Mouse (Mus musculus) gastrocnemius, adult 8-10 months (tissue): ENCODE measurements around the gene Cryba4. TPM values are rescaled to one million over a fixed set of nuclear protein-coding genes. Genes with fewer than 3 reads are reported as not detected.

ENCODE experiments used
- DNase-seq, 2 experiments: peaks; one replicate each; pipeline ENCODE4 v3.0.0; 2022; ENCODE audit warnings: low spot score in 2 of 2
- total RNA-seq, 4 experiments: library from RNA; stranded (reverse); gene quantifications; 2 replicates each; pipeline ENCODE4 v1.2.4; 2022

Cryba4 gene
- total RNA-seq, 4 experiments from 2014 or later: 0.40 to 0.58 TPM; not detected in 2

DNA sequence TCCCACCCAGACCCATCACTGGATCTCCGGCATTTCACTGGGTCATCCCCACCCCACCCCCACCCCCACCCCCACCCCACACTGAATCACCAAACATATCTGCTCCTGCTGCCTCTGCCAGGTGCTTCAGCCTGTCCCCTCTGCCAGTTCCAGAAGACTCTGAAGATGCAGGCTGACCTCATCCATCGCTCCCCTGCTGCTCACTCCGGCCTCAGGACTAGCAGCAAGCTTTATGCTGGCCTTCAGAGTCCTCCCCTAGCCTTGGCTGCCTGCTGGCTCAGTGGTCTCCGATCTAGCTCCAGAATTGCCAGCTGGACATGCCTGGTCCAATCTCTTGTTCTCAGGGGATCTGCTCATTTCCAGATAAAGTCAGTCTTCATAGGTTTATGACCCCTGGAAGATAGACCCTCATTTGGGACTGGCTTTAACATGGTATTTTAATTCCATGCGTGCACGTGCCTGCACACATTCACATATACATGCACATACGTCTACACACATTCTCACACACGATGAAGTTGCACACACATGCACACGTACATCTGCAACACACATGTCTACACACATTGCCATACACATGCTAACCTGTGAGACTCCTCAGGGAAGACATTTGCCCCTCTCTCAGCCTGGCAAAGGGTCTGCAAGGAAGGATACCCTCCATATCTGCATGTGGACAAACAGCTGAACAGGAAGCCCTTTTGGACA is 14.3 kb downstream of the Cryba4 start:
- DNase-seq: no peak

DNA sequence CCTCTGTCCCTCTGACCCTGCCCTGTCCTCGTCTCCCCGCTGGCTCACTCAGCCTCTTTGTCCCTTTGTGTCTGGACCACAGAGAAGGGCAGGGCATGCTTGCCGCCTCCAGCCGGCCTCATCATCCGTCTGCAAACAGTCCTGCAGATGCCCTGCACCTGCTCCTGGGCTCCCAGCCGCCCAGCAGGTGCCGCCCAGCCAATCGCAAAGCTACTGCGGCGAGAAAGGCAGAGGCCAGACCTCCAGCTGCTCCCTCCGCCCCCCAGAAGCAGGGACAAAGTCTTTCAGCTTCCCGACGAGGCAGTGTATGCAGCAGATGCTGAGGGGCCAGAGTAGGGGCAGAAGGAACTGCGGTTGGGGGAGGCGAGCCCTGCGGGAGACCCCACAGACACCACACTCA is 14.9 kb downstream of the Cryba4 start:
- no peak for DNase-seq

DNA sequence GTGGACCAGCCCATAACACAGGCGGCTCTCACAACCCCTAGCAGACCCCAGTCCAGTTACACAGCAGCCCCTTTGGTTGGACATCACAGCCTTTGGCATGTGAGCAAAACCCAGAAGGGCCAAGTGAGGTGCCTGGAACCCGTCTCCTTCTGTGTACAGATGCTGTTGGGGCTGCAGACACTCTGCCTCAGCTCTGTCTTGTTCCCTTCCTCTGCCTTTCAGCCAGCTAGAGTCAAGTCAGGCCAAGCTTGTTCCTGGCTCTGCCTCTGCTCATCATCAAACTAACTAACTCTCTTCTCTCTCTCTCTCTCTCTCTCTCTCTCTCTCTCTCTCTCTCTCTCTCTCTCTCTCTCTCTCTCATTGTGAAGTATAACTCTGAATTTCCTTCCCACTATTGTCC is 15.7 kb downstream of the Cryba4 start:
- no peak for DNase-seq

DNA sequence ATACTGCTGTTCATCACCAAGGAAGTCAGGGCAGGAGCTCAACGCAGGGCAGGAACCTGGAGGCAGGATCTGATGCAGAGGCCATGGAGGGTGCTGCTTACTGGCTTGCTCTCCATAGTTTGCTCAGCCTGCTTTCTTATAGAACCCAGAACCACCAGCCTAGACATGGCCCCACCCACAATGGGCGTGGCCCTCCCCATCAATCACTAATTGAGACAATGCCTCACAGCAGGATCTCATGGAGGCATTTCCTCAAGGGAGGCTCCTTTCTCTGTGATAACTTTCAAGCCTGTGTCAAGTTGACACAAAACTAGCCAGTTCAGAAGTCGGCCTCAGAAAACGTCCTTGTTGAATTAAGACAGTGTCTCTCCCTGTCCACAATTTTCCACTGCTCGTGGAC is 16.5 kb downstream of the Cryba4 start:
- no peak for DNase-seq

DNA sequence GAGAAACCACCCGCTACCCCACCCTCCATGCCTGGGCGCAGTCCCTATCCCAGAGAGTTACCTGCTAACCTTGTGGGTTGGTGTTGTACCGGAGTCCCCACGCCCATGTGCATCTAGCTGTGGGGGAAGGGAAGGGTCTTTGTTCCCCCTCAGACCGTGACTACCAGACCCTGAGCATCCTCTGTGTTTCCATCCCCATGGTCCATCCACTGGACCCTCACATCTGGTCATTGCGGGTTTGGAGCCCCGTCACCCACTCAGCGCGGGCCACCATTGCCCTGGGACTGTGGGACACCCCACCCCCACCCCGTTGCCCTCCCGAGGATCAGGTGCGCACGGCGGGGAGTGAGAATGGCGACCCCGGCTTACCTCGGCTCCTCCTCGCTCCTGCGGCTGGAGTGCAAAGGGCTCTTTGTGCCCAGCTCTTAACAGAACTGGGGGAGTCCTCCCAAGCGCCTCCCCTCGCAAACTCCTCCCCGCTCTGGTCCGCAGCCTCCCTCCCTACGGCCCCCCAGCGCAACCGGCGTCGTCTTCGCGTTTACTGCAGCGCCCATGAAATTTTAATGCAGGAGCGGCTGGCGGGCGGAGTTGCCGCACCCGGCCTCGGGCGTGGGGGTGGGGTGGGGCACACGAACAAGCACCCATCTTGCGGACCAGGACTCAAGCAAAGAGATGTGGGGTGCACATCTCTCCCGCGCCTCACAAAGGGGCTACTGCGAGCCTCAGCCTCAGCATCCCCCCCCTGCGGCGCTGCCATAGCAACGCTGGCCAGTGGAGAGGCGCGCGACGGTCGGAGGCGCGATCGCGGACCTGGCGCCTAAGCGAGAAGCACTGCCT is 23.9 kb downstream of the Cryba4 start:
- DNase-seq: no peak

DNA sequence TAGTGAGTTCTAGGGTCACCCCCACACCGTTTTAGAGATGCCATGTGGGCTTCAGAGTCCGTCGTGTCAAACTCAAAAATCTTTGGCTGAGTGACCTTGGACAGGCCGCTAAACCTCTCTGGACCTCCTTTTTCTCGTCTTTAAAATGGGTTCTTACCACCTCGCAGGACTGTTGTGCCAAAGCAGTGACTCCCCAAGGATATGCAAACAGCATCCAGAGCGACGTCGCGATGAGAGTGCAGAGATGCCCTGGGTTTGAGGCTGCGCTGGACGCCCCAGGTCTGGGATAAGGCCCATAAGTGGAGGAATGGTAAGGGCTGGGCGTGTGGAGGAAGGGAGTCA is 24.4 kb downstream of the Cryba4 start:
- DNase-seq: no peak

DNA sequence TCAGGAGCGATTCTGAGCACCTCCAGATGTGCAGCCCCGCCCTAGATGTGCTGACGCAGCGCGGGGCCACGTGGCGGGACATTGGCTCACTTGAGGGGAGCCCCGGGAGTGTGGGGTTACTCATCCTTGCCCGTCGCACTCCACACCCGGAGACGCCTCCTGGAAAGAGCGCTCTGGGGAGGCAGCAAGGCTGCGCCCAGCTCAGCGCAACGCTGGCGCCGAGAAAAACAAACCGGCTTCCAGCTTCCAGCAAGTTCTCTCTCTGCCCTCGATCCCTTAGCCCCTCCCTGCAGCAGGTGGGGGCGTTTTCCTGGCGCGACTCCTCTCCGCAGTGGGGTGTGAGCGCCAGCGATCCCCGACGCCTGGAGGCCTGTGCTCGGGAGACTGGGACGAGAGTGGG is 25.0 kb downstream of the Cryba4 start:
- peak in 1 of 2 experiments; percentile 28 for DNase-seq

DNA sequence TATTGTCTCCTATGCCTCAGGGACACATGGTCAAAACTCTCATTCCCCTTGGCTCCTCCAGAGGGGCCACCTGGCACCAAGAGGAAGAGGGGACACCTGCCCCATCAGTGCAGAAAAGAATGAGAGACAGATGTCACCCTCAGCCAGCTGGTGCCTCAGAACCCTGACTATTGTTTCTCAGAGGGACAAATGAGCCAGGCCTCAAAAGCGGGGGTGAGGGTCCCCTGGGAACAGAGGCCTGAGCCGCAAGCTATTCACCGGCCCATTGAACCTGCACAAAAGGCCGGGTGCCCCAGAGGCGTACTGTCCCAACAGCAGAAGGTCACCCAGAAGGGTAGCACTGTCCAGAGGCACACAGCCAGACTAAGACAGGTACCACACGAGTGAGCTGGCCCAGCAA is 26.7 kb downstream of the Cryba4 start:
- DNase-seq: no peak

DNA sequence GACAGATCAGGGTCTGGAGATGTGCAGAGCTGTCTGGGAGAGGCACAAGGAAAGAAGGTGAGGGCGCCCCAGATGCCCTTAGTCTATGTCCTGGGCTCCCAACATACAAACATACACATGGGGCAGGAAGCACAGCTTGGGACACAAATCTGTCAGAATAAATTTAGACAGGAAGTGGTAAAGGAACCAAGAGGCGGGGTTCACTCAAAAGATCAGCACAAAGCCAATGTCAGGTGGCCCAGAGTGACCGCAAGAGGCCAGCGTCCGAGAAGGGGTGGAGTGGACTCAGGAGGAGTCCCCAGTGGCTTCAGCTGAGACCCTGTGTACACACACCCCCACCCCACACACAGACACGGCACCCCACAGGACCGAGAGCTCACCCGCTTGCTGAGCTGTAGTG is 32.1 kb downstream of the Cryba4 start:
- DNase-seq: no peak

DNA sequence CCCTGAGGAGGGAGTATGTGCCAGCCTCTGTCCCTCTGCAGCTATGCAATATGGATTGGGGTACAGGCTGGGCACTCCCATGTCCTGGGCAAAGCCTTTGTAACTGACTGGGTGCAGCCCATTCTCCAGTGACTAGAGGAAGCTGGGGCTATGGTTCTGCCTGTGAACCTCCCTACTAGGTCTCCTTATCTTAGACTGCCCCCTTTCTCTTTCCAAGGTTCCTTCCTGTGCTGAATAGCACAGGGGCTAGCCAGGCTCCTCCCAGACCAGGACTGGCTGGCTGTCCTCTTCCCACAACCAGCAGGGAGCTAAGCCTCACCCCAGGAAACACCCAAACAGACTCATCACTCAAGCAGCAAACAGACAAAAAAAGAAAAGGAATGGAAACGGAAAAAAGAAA is 32.9 kb downstream of the Cryba4 start:
- DNase-seq: no peak

DNA sequence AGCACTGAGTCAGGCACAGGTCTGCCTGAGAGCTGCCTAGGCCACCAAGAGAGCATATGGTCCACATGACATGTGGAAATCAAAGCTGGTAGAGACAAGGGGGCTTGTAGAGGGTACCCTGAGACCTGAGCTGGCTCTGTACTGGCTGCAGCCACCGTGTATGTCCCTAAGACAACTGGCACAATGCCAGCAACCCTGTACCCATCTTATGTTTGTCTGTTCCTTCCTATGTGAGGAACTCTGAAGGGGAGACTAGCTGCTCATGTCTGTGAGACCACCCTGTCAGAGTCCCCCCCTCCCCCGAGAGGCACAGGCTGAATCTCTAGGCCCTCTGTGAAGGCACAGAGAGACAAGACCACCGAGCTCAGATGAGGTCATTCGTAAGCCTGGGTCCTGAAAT is 33.6 kb downstream of the Cryba4 start:
- DNase-seq: no peak

DNA sequence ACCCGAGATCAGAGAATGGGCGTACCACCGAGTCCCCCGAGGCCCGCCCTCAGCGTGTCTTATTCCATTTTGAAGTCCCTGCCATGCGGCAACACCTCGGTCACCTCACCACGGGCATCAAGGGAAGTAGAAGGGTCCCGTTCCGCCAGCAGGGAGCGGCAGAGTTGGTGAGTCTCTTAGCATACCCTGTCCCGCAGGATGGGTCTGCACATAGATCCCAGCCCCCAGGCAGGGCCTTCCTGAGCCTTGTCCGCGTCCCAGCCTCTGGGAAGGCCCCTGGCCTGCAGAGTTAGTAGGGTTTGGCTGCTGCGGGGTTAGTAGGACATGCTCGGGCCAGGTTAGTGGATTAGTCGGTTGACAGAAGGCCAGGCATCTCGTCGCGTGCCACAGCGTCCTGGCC is 35.3 kb downstream of the Cryba4 start:
- DNase-seq: no peak

DNA sequence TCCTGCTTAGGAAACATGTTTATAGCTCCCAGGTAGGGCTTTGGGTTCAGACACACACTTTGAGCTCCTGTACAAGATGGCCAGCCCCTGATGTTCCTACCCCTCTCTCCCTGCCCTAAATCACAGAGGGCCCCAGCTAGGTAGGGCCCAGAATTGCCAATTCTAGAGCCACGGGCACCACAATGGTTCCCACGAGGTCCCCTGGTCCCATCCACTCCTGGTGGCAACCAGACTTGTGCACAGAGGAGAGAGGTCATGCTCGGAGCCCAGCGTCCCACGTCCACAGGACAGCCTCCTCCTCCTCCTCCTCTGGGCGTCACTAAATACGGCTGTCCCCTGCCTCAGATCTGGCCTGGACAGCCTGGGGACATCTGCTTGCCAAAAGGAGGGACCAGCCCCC is 36.0 kb downstream of the Cryba4 start:
- no peak for DNase-seq

DNA sequence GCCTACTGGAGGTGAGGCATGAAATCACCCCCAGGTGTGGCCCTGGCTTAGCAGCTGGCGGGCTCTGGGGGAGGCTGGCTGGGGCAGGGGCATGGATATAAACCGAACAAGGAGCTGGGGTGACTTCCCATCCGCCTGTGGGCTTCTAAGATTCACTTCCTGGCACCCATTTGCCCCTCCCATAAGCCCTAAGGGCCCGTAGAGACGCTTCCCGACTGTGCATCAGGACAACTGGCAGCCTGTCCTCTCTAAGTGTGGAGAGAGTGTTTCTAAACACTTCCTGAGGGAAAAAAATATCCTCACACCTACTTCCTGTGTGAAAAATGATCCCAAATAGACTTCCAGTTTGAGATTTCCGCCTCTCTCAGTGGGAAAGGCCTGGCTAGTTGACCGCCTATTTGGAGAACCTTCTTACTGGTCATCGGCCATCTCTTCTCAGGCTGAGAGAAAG is 36.5 kb downstream of the Cryba4 start:
- no peak for DNase-seq

DNA sequence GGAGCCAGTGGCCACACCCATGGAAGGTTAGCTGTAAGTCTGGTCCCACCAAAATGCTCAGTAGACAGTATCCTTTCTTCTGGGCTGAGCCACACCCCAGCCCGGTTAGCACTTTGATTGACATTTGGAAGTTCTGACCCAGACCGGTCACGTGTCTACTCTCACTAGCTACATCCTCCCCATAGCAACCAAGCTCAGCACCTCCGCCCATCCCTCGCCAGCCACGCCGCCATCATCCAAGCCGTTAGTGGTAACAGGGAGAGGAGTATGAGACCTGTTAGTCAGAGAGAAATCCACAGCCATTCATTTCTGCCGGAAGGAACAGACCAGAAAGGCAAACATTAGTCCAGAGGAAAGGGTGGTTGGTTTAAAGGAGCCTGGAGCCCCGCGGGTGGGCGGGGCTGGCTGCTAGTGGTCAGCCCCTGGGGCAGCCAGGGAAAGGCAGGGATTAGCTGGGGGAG is 37.0 kb downstream of the Cryba4 start:
- DNase-seq: no peak

DNA sequence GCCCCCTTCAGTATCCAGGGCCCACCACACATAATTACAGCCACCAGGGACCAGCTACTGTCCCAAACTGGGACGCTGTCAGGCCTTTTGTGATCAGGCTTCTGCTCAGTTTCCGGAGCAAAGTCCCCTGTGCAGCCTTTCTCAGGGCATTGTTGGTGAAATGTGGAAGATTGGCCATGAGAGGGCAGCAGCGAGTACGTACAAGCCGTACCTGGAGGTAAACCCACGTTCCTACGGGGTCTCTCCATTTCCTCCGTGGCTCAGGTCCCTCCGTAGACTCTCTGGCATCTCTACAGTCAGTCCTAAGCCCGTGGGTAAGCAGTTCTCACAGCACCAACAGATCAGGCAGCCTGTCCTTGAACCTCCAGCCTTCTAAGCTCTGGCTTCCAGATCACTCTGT is 37.9 kb downstream of the Cryba4 start:
- DNase-seq: no peak

DNA sequence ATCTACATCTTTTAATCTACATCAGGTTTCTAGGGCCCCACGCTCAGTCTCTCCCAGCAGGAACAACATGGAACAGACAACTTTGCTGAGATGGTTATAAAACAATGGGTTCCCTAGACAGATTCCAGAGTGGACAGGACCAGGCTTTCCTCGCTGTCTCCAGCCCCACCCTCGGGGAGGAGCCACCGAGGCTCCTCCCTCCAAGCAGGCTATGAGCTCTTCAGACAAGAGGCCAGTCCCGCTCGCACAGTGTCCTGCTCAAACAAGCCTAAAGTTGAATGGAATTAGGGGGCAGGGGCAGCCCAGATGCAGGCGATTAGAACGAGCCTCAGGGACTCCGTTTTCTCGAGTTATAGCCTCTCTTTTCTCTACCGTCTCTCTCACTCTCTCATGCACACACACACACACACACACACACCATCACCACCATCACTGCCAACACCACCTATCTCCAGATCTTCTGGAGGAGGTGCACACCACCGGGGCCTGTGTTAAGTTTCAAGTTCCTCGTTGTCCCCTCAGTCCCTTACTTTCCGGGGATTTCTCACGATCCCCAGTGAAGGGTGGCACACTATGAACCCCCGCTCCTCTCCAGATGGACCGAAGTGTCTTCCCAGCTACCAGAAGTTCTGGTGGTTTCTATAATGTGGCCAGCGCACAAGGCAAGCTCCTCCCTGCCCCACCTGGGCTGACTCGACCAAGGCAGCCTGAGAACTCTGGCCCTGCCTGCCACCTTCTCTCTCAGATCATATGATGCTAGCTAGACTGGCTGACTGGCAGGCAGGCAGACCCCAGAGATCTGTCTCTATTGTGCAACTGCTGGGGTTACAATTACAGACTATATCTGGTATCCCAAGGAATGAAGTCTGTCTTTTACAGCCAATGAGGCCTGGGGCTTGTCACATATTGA is 38.7 kb downstream of the Cryba4 start:
- DNase-seq: no peak

DNA sequence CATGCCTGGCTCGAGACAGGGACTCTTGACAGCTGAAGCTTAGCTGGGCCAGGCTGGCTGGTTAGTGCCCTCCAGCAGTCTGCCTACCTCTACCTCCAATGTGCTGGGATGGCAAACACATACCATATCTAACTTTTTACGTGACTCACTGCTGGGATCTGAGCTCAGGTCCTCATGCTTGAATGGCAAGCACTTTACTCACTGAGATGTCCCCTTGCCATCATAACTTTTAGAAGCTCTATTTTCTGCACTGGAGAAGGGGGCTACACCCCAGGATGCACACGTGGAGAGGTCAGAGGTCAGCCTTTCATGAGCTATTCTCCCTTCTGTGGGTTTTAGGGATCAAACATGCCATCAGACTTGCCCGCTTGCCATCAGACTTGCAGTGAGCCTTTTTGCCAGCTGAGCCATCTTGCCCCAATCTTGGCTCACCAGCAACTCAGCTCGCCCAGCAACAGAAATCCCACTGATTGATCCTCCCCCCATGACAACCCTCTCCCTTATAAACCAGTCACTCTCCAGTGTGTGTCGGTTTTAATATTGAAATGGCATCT is 39.5 kb downstream of the Cryba4 start:
- DNase-seq: no peak

DNA sequence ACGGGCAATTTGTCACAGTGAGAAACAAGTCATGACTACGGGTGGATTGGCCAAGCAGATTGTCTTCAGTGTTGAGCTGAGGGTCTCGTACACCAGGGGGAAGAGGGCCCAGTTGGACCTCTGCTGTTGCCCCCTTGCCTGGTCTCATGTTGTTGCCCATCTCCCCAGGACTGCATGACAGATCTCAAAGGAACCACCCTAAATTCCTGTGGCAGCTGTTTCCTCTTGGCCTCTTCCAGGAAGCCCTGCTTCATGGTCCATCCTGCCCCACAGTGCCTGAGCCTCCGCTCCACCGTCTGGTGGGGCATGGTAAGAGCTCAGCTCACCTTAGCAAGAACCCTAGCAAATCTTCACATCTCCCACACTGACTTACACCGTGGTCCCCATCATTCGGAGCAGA is 40.4 kb downstream of the Cryba4 start:
- DNase-seq: no peak

DNA sequence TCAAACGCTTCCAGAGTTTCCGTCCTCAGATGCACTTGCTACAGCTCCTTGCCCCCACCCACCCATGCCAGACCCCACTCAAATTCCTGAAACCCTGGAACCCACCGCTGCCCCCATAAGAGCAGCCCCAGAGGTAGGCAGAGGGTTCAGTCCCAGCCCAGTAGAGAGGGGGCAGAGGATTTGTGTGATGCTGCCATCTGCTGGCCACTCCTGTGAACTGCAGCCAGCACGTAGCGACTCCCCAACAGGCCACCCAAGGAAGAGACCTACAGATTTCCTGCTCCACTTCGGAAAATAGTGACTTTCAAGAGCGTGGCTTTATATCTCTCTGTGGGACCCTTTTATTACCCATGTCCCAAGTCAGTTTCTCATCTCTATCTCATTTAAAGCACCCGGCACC is 42.2 kb downstream of the Cryba4 start:
- no peak for DNase-seq

DNA sequence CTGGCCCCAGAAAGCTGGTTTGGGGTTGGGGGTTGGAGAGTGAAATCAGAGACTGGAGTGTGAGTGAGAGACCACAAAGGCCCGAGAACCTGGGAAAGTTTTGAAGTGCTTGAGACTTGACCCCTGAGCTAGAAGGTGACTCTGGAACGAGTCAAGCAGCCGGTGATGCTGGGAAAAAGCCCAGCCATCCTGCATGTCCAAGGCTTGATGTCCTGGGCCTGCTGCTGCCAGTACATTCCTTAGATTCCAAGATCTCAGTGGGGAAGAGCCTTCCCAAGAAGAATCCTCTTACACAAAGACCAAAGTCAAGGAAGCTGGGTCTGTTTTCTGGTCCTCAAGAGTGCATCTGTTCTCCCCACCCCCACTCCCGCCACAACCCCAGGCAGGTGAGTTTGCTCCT is 44.0 kb downstream of the Cryba4 start:
- no peak for DNase-seq
